Mouse (Mus musculus) cerebellum, adult 8-10 months (tissue): ENCODE results near the gene Cib1.
A peak's percentile ranks its signal among the peaks of the same experiment; 100 is the strongest.

Source experiments
- DNase-seq: peaks from one replicate; pipeline ENCODE4 v3.0.0; 2022

Gene Cib1

DNA sequence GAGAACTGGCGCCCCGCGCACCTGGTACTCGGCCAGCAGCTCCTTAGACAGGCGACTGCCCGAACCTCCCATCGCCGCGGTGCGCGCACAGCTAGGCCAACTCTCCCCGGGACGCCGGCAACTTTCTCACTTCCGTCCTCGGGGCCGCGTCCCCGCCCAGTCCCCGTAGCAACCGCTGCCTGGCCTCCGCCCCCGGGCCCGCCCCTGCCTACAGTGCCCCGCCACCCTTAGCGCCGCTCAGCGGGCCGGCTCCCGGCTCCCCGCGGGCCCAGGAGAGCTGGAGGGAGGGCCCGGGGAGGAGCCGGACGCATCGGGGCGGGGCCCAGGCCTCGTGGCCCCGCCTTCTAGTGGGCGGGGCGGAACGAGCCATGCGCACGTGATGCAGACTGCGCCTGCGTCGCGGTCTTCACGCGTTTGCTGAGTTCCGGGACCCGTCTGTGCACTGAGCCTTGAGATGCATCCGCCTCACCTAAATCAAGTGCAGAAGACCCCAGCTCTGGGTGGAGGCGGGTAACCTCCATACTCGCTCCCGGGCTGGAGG, at the start of gene Cib1, which contains the start of gene Gdpgp1:
Gene Cib1, minus strand, starts transcription at position 325 of the 541 bp plus-strand sequence.
Gene Gdpgp1, plus strand, starts transcription at position 377 of the 541 bp plus-strand sequence.
- DNase-seq: peak; percentile 92

DNA sequence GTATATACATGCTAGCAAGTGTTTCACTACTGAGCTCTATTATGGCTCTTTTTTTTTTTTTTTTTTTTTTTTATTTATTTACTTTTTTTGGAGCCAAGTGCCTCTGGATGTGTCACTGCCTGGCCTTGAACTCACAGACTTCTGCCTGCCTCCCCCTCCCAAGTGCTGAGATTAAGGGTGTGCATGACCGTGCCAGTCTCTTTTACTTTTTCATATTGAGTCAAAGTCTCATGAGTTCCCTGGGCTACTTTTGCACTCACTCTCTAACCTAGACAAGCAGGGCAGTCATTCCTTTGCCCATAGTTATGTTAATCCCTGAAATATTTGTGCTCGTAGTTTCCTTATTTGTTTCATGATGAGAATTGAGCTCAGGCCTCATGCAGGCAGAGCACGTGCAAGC, 49.0 kb upstream of the Cib1 start:
- DNase-seq: no peak

DNA sequence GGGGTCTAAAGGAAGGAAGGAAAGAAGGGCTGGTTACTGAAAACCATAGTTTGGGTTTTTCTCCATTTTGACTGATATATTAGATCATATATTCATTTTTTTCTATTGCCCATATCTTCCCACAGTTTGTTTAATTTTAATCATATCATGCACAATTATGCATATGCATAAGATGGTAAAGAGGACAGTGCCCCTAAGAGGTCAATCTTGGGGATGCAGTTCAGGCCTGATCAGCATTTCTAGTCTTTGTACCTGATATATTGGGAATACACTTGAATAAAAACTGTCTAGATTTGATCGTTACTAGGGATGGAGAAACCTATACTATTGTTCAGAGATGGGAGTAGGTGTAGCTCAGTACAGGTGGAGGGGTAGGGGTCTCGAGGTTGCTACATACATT, 48.4 kb upstream of the Cib1 start:
- no peak for DNase-seq

DNA sequence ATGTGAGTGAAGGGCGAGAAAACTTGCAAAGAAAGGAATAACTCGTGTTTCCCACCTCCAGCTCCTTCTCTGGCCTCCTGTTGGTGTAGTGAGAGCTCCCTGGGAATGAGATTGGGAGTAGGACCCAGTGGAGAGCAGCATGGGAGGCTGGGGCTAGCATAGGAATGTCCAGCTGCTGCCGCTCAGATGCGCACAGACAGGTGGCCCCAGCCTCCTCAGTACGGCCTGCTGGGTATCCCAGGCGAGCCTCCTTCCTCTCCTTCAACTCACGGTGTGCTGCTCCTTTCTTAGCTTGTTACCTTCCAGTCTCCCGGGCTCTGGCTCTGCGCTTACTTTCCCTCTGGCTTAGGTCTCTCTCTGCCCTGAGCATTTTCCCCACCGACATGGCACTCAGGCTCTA, 47.4 kb upstream of the Cib1 start:
- no peak for DNase-seq

DNA sequence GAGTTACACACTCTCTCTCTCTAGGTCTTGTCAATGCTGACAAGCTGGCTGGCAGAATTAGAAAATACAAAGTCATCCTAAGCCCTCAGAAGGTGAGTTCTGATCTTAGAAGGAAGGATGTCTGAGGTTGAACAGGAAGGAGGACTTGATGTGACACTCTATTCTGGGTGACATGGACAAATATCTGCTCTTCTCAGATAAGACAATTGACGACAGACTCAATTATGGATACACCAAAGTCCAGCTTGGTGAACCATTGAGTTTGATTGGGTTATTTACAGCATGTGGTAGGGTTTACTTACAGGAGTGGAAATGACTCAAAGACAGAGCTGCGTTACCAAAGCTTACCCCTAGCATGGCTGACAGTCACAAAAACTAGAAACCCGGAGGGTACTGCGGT, 43.8 kb upstream of the Cib1 start:
- DNase-seq: no peak

DNA sequence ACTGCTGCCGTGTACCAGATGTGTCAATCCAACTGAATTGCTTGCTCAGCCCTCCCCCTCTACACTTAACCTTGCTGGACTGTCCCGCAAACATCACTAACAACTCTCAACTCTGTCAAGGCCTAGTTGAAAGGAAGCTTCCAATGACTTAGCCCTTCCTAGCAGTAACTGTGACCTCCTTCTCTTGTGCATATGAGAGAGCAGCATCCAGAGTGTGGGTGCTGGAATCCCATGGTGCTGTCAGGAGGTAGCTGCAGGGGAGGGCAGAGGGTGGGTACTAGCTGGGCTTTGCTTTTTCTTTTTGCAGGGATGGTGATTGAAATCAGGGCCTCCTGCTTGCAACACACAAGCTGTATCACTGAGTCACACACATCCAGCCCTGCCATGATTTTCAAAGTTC, 40.8 kb upstream of the Cib1 start:
- no peak for DNase-seq

DNA sequence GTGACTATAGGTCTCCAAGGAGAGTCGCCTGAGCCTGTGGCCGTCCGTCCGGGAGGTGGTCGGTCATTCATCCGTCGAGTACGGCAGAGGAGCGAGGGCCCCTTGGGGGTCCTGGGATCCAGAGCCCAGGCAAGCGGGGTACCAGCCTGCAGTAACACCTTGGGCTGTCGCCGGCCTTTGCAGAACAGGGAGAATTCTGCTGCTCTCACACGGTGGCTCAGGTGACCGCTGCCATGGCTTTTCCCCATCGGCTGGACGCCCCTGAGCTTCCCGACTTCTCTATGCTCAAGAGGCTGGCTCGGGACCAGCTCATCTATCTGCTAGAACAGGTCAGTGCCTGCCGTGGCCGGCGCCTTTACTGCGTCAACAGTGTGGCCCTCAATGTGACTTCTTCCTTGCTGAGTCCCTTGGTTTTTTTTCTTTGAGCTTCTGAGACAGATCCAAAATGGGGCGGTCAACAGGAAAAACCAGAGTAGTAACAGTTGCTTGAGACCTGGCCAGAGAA, 37.2 kb upstream of the Cib1 start:
- DNase-seq: no peak

DNA sequence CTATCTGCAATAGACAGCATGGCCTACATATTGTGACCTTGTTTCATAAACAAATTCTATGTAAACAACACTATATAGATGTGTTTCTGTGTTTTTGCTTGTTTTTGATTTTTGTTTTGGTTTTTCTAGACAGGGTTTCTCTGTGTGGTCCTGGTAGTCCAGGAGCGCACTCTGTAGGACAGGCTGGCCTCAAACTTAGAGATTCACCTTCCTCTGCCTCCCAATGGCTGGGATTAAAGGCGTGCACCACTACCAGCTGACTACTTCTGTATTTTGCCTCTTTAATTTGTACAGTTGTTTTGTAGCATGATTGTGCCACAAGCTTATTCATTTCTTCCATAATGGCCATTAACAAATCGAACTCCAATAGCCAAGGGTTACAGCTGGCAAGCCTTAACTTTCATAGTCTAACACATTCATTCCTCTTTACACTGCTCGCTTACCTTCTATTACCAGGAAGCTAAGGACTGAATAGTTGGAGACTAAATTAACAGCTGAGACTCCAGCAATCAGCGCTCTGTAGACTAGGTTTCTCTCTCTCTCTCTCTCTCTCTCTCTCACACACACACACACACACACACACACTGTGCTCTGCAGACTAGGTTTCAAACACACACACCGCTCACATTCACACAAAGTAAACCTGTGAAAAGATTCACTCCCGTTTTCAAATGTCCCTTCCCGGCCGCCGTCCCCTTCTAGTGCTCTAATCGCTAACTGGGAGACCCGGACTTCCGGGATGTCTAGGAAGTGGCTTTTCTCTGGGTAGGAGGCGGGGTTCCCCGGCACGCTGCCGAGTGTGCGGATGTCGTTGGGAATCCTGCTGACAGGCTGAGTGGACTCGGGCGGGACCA, 36.5 kb upstream of the Cib1 start, which contains the start of gene Vps33b:
Gene Vps33b, plus strand, starts transcription at position 753 of the 854 bp plus-strand sequence.
- peak; percentile 95 for DNase-seq

DNA sequence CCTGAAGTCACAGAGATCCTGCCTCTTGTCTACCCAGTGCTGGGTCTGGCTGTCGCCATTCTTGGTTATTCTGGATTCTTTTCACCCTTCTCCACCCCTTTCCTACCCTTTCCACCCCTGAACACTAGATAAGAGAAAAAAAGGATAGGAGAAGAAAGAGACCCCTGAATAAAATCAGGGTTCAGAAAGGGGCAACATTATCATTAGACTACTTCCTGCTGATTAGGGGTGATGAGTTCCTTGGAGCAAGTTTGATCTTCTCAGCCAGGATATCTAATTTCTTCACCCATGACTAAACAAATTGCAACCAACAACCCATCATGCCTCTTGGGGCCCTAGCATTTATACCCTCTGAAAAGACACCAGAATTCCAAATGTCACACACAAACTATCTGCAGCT, 35.2 kb upstream of the Cib1 start:
- DNase-seq: no peak

DNA sequence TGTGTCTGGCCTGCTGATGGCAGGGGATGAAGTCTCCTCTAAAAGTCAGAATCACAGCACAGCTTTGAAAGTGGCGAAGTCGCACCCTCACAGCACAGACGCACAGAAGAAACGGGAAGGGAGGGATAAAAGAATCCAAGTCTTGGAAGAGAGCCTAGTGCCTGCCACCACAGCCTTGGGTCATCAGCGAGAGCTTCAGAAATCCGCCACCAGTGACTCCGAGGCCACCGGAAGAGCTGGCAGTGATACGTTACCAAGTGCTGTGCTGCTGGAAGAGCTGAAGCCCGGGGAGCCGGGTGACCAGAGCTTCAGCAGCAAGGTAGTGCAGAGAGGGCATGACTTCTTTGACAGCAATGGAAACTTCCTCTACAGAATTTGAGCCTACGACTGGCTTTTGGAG, 32.0 kb upstream of the Cib1 start:
- DNase-seq: no peak

DNA sequence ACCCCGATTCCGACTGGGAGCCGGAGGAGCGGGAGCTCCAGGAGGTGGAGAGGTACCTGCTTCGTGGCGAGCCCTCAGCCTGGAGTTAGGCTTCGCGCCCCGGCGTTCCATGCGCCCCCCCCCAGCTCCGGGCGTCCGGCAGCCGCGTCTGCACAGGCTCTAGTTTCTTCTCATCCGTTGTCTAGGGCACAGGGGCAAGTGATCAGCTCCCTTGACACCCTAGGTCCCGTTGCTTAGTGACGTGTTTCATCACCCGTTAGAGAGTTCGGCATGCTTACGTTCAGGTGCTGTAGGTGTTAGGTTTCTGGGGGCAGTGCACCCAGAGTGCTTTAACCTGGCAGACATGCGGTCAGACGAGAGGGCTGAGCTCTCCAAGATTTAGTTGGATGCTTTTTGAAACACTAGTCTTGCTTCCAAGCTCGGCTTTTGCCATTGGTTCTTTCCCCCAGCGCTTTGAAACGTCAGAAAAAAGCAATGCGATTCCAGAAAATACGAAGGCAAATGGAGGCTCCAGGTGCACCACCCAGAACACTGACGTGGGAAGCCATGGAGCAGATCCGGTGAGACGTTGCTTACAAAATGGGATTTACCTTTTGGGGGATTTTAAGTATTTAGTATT, 28.9 kb upstream of the Cib1 start:
- no peak for DNase-seq

DNA sequence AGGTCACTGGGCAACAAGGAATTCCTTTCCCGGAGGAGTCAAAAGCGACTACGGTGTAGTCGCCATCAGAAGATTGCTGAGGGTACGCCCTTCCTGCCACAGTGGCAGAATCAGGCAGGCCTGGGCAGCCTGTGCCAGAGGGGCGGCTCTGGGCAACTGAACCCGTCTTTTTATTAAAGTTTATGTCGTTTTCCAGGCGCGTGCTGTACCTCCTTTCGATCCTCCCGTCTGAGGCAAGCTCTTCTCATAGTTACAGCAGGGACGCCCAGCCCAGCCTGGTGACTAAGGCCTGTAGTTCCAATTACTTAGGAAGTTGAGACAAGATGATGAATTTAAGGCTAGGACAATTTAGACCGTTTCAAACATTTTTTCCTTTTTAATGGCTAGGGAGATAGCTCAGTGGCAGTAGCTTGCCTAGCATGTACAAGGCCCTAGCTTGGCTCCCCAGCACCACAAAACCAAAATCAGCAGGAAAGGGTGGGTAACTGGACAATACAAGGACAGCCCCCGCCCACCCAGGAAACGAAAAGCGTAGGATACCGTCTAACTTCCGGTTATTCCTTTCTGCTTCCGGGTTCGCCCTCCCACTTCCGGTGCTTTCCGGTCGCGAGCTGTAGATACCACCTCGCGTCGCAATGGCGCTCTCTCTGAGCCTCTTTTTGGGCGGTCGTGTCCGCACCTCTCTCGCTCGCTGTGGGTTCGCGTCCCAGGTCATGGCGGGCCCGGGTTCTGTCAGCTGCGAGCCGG, 28.2 kb upstream of the Cib1 start, which contains the start of gene Ngrn:
Gene Ngrn, plus strand, starts transcription at position 591 of the 747 bp plus-strand sequence.
- peak; percentile 76 for DNase-seq

DNA sequence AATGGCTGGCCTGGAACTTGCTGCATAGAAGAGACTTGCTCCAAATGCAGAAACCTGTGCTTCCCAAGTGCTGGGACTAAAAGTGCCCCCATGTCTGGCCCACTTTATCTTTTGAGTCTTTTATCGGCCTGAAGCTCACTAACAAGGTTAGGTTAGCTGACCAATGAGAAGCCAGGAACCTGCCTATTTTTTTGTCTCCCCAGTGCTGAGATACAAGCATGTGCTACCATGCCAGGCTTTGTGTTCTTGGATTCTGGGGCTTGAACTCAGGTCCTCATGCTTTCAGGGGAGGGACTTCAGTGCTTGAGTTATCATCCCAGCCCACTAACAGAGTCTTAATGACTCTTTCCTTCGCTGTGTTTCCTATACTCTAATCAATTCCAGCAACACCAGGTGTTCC, 25.1 kb upstream of the Cib1 start:
- DNase-seq: no peak

DNA sequence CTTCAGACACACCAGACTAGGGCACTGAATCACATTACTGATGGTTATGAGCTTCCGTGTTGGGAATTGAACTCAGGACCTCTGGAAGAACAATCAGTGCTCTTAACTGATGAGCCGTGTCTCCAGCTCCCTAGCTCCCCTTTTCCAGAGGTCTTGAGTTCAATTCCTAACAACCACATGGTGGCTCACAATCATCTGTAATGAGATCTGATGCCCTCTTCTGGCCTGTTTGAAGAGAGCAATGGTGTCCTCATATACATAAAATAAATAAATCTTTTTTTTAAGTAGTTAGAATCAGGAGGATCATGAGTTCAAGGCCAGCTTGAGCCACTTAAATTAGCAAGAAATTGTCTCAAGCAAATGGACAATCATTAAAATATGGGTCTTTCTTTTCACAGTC, 23.4 kb upstream of the Cib1 start:
- no peak for DNase-seq

DNA sequence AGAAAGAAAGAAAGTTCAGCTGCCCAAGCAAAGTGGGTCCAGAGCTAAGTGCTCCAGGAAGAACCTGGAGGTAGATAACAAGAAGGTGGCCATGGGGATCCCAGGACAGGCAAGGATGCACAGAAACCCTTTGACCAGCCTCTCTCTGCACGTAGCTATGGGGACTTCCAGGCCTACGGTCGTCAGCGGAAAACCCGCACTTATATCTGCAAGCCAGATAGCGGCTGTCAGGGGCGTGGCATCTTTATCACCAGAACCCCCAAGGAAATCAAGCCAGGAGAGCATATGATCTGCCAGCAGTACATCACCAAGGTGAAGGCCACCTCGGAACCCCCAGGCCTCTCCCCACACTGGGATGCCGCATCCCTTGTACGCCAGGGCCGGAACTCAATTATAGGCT, 20.3 kb upstream of the Cib1 start:
- DNase-seq: no peak

DNA sequence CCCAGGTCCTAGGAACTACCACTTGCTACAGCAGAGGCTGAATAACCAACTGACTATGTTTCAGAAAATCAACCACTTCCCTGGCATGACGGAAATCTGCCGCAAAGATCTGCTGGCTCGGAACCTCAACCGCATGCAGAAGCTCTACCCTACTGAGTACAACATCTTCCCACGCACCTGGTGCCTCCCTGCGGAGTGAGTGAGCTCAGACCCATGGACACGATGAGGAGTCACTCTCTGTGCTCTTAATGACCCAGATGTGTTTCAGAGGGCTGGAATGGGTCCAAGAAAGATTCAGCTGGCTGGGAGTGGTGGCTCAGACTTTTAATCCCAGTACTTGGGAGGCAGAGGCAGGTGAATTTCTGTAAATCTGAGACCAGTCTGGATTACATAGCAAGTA, 19.8 kb upstream of the Cib1 start:
- no peak for DNase-seq

DNA sequence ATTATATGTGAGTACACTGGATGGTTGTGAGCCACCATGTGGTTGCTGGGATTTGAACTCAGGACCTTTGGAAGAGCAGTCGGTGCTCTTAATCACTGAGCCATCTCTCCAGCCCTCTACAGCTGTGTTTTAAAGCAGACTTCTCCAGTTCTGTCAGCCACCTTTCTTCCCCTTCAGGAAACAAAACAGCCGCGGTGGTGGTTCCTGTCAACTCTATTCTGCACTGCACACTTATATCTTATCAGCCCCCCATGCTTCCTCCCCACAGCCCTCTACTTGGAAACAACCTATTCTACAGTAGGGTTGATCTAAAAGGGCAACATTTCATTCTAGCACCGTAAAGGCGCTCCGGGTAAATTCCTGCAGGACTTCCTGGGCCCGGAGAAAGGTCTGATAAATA, 14.2 kb upstream of the Cib1 start:
- DNase-seq: no peak

DNA sequence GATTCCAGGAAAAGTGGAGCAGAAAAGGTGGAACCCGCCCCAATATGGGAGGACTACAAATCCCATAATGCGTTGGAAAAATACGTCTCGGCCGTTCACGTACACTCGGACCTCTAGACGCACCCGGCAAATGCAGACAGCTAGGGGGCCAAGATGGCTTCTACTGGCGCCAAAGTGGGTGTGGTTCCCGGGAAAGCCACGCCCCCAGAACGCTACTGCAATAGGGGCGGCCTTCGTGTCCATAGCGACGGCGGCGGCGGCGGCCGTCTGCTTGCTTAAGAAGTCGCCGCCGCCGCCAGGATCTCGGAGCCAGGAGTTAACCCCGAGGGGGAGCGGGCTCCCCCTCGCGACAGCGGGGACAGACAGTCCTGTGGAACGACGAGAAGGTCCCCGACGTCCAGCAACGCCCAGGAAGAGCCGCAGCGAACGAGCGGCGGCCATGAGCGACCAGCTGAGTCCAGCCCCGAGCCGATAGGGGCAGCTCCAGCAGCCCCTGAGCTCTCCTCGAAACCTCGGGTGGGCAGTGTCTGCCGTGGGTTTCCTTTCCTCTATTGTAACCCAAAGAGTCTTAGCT, 13.6 kb upstream of the Cib1 start, which contains the start of gene Ttll13:
Gene Ttll13, plus strand, starts transcription at position 229 of the 574 bp plus-strand sequence.
- peak; percentile 94 for DNase-seq

DNA sequence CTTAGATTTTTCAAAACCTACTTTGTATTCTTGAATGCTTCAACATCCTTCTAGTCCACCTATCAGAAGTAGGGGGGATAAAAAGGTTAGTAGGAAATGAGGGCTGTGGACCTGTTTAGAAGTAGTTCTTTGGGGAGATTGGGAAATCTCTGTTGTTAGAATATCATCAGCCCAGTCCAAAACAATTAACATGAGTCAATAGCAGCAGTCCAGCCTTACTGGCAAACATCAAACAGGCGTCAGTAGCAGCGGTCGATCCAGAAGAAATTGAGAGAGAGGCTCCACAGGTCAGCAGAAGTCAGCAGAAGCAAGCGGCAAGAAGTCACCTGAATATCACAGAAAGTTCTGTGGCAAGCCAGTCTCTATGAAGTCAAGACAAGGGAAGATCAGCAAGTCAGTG, 12.2 kb upstream of the Cib1 start:
- no peak for DNase-seq

DNA sequence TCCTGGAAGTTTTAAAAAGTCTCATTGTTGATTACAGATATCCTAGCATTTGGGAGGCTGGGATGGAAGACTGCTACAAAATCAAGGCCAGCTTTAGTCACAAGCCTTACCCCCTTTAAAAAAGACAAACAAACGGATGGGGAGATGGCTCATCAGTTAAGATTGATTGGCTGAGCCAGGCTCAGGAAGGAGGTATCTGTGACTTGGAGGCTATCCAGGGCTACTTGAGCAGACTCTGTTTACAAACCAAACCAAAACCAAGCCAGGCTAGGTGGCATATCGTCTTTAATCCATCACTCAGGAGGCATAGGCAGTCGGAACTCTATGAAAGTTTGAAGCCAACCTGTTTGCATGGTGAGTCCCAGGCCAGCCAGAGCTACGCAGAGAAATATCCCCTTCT, 9.0 kb upstream of the Cib1 start:
- no peak for DNase-seq

DNA sequence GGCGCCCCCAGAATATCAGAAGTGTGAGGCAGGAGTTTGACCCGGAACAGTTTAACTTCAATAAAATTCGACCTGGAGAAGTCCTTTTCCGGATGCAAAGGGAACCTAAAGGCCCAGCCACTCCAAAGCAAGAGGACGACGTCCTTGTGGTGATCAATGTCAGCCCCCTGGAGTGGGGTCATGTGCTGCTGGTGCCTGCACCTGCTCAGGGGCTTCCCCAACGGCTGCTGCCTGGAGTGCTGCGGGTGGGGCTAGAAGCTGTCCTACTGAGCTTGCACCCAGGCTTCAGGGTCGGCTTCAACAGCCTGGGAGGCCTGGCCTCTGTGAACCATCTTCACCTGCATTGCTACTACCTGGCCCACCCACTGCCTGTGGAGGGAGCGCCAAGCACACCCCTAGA, 5.9 kb upstream of the Cib1 start:
- DNase-seq: no peak

DNA sequence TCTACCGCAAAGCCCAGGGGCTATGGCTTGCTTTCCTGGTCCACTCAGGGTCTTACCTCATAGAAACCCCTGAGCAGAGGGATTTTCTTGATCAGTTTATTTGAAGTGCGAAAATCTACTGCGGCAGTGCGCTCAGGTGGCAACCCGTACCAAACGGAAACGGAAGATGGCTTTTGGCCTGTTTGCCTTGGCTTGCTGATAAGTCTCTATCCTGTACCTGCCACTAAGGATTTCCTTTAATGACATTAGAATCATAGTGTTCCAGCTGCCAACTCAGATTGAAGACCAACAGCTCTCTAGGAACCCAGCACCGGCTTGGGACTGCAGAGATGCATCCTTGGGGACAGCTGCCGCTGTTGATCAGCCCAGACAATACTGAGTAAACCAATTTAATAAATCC, 1.2 kb upstream of the Cib1 start:
- no peak for DNase-seq
